Mouse (Mus musculus): ENCODE data around the gene Tldc2. TPM values are rescaled to one million over a fixed set of nuclear protein-coding genes. Genes with fewer than 3 reads are reported as not detected.

Tldc2 gene
- polyA plus RNA-seq, 1 experiment = not detected

GRCm38 (mm10) chr2:157075226-157075625 is 11.6 kb upstream of the Tldc2 start:
- H3K27ac ChIP-seq (ENCODE audit: insufficient read depth, low read length) = no peak overlapping the region
- H3K4me1 ChIP-seq (ENCODE audit: control insufficient read depth, insufficient read depth, low read length) = peaks cover 43% of the 10 kb centered on the region
- no peak for TF ChIP-seq CTCF (IDR thresholded peaks at IDR 0.05; ENCODE audit: borderline replicate concordance, insufficient read depth, low read length)
- TF ChIP-seq POLR2A (IDR thresholded peaks at IDR 0.05; ENCODE audit: low read depth, low read length) = no peak
- no peak overlapping the region for H3K4me3 ChIP-seq (ENCODE audit: insufficient read depth, low read length)

GRCm38 (mm10) chr2:157075685-157076084 is 11.2 kb upstream of the Tldc2 start:
- 0 out of 2 replicates have a peak overlapping the region, but pooled peaks have one; percentile 3 for H3K27ac ChIP-seq (ENCODE audit: insufficient read depth, low read length)
- TF ChIP-seq POLR2A (IDR thresholded peaks at IDR 0.05; ENCODE audit: low read depth, low read length) (no peak), CTCF (IDR thresholded peaks at IDR 0.05; ENCODE audit: borderline replicate concordance, insufficient read depth, low read length) (no peak)
- no peak overlapping the region for H3K4me3 ChIP-seq (ENCODE audit: insufficient read depth, low read length)
- H3K4me1 ChIP-seq (ENCODE audit: control insufficient read depth, insufficient read depth, low read length) = peaks cover 43% of the 10 kb centered on the region

GRCm38 (mm10) chr2:157076585-157076984 is 10.3 kb upstream of the Tldc2 start:
- Histone ChIP-seq H3K27ac (ENCODE audit: insufficient read depth, low read length) (no peak overlapping the region), H3K4me3 (ENCODE audit: insufficient read depth, low read length) (peak overlapping the region; percentile 78), H3K4me1 (ENCODE audit: control insufficient read depth, insufficient read depth, low read length) (peaks cover 35% of the 10 kb centered on the region)
- TF ChIP-seq CTCF (IDR thresholded peaks at IDR 0.05; ENCODE audit: borderline replicate concordance, insufficient read depth, low read length) (no peak), POLR2A (IDR thresholded peaks at IDR 0.05; ENCODE audit: low read depth, low read length) (no peak)

GRCm38 (mm10) chr2:157077160-157077559 is 9.7 kb upstream of the Tldc2 start:
- peak overlapping the region; percentile 78 for H3K4me3 ChIP-seq (ENCODE audit: insufficient read depth, low read length)
- peaks cover 30% of the 10 kb centered on the region for H3K4me1 ChIP-seq (ENCODE audit: control insufficient read depth, insufficient read depth, low read length)
- TF ChIP-seq CTCF (IDR thresholded peaks at IDR 0.05; ENCODE audit: borderline replicate concordance, insufficient read depth, low read length) = no peak
- no peak for TF ChIP-seq POLR2A (IDR thresholded peaks at IDR 0.05; ENCODE audit: low read depth, low read length)
- peak overlapping the region; percentile 3; the same call in 1 of the 2 replicates for H3K27ac ChIP-seq (ENCODE audit: insufficient read depth, low read length)

GRCm38 (mm10) chr2:157077641-157078058 is 9.2 kb upstream of the Tldc2 start:
- Histone ChIP-seq H3K27ac (ENCODE audit: insufficient read depth, low read length) (peak overlapping the region; percentile 70), H3K4me3 (ENCODE audit: insufficient read depth, low read length) (peak overlapping the region; percentile 78), H3K4me1 (ENCODE audit: control insufficient read depth, insufficient read depth, low read length) (peaks cover 25% of the 10 kb centered on the region)
- TF ChIP-seq CTCF (IDR thresholded peaks at IDR 0.05; ENCODE audit: borderline replicate concordance, insufficient read depth, low read length) (no peak), POLR2A (IDR thresholded peaks at IDR 0.05; ENCODE audit: low read depth, low read length) (peak; percentile 60)

- Histone ChIP-seq H3K27ac (ENCODE audit: insufficient read depth, low read length) (peak overlapping the region; percentile 74), H3K4me3 (ENCODE audit: insufficient read depth, low read length) (peak overlapping the region; percentile 78), H3K4me1 (ENCODE audit: control insufficient read depth, insufficient read depth, low read length) (peaks cover 19% of the 10 kb centered on the region)
- no peak for TF ChIP-seq CTCF (IDR thresholded peaks at IDR 0.05; ENCODE audit: borderline replicate concordance, insufficient read depth, low read length)
- no peak; the same call in 1 of the 2 replicates for TF ChIP-seq POLR2A (IDR thresholded peaks at IDR 0.05; ENCODE audit: low read depth, low read length)
Observed at GRCm38 (mm10) chr2:157078059-157078792, 8.6 kb upstream of the Tldc2 start.

GRCm38 (mm10) chr2:157078793-157079700 is 7.8 kb upstream of the Tldc2 start, which contains the start of gene Soga1:
TSS of gene Soga1 (minus strand) at chr2:157079254.
- peak within 1 kb of the TSS; percentile 76 for H3K27ac ChIP-seq (ENCODE audit: insufficient read depth, low read length)
- peak; percentile 35; the same call in 1 of the 2 replicates for TF ChIP-seq CTCF (IDR thresholded peaks at IDR 0.05; ENCODE audit: borderline replicate concordance, insufficient read depth, low read length)
- peak; percentile 69 for TF ChIP-seq POLR2A (IDR thresholded peaks at IDR 0.05; ENCODE audit: low read depth, low read length)
- peak within 1 kb of the TSS; percentile 78 for H3K4me3 ChIP-seq (ENCODE audit: insufficient read depth, low read length)
- peaks cover 15% of the 10 kb centered on the region for H3K4me1 ChIP-seq (ENCODE audit: control insufficient read depth, insufficient read depth, low read length)

- Histone ChIP-seq H3K4me1 (ENCODE audit: control insufficient read depth, insufficient read depth, low read length) (peaks cover 12% of the 10 kb centered on the region; the same call in 1 of the 2 replicates), H3K27ac (ENCODE audit: insufficient read depth, low read length) (0 out of 2 replicates have a peak overlapping the region, but pooled peaks have one; percentile 3), H3K4me3 (ENCODE audit: insufficient read depth, low read length) (peak overlapping the region; percentile 39)
- TF ChIP-seq CTCF (IDR thresholded peaks at IDR 0.05; ENCODE audit: borderline replicate concordance, insufficient read depth, low read length) (no peak), POLR2A (IDR thresholded peaks at IDR 0.05; ENCODE audit: low read depth, low read length) (no peak)
Observed at GRCm38 (mm10) chr2:157079701-157080180, 7.1 kb upstream of the Tldc2 start.

GRCm38 (mm10) chr2:157081331-157081730 is 5.5 kb upstream of the Tldc2 start:
- Histone ChIP-seq H3K4me3 (ENCODE audit: insufficient read depth, low read length) (no peak overlapping the region), H3K27ac (ENCODE audit: insufficient read depth, low read length) (no peak overlapping the region), H3K4me1 (ENCODE audit: control insufficient read depth, insufficient read depth, low read length) (peaks cover under 1% of the 10 kb centered on the region; the same call in 1 of the 2 replicates)
- TF ChIP-seq CTCF (IDR thresholded peaks at IDR 0.05; ENCODE audit: borderline replicate concordance, insufficient read depth, low read length) (no peak), POLR2A (IDR thresholded peaks at IDR 0.05; ENCODE audit: low read depth, low read length) (no peak)
